Mouse (Mus musculus) brain, embryonic 14.5 days (tissue): ENCODE measurements around the gene Mpzl1.

Experiments
- CTCF ChIP-seq: fragments of 200-500 bp; IDR thresholded peaks from 2 replicates; pipeline ENCODE4 v1.5.1; 2012; ENCODE audit warnings: inconsistent platforms, mild to moderate bottlenecking, moderate library complexity, borderline replicate concordance; ENCODE audit not compliant: insufficient read depth, insufficient read length; ENCODE audit errors: extremely low read depth
- POLR2A ChIP-seq: fragments of 200-500 bp; IDR thresholded peaks from 2 replicates; pipeline ENCODE4 v1.6.1; 2012; ENCODE audit warnings: mild to moderate bottlenecking, inconsistent platforms, borderline replicate concordance; ENCODE audit not compliant: poor library complexity, insufficient read depth, insufficient read length, severe bottlenecking; ENCODE audit errors: extremely low read depth

GRCm38 (mm10) chr1:165618201-165618624, 16.1 kb downstream of the Mpzl1 start:
- no peak for TF ChIP-seq CTCF
- no peak for TF ChIP-seq POLR2A
